Mouse (Mus musculus): ENCODE results near the gene Fut2.
A peak's percentile ranks its signal among the peaks of the same experiment; 100 is the strongest.

Gene Fut2

GRCm38 (mm10) chr7:45702809-45703520 is 36.8 kb upstream of the Fut2 start:
- no peak for DNase-seq (ENCODE audit: extremely low spot score, low spot score)

GRCm38 (mm10) chr7:45702316-45702715 is 36.1 kb upstream of the Fut2 start:
- DNase-seq (ENCODE audit: extremely low spot score, low spot score) = no peak

GRCm38 (mm10) chr7:45701607-45702006 is 35.4 kb upstream of the Fut2 start:
- DNase-seq (ENCODE audit: extremely low spot score, low spot score) = no peak

- no peak for DNase-seq (ENCODE audit: extremely low spot score, low spot score)
Measured at GRCm38 (mm10) chr7:45701072-45701471, 34.9 kb upstream of the Fut2 start.

GRCm38 (mm10) chr7:45700301-45701015 is 34.3 kb upstream of the Fut2 start:
- DNase-seq (ENCODE audit: extremely low spot score, low spot score) = peak; percentile 69

- no peak for DNase-seq (ENCODE audit: extremely low spot score, low spot score)
Measured at GRCm38 (mm10) chr7:45699523-45700141, 33.4 kb upstream of the Fut2 start, which contains the start of gene Car11. Gene Car11 (plus strand): TSS chr7:45699843.

GRCm38 (mm10) chr7:45697894-45698293 is 31.7 kb upstream of the Fut2 start:
- DNase-seq (ENCODE audit: extremely low spot score, low spot score) = no peak

GRCm38 (mm10) chr7:45695098-45695497 is 28.9 kb upstream of the Fut2 start:
- peak; percentile 70 for DNase-seq (ENCODE audit: extremely low spot score, low spot score)

- DNase-seq (ENCODE audit: extremely low spot score, low spot score) = no peak
Measured at GRCm38 (mm10) chr7:45693921-45694591, 27.9 kb upstream of the Fut2 start, which contains the start of gene Sec1. Gene Sec1 (minus strand): TSS chr7:45694402.

- DNase-seq (ENCODE audit: extremely low spot score, low spot score) = no peak
Measured at GRCm38 (mm10) chr7:45692364-45692763, 26.2 kb upstream of the Fut2 start.

- no peak for DNase-seq (ENCODE audit: extremely low spot score, low spot score)
Measured at GRCm38 (mm10) chr7:45689800-45690199, 23.6 kb upstream of the Fut2 start.

GRCm38 (mm10) chr7:45689099-45689498 is 22.9 kb upstream of the Fut2 start:
- DNase-seq (ENCODE audit: extremely low spot score, low spot score) = no peak

- no peak for DNase-seq (ENCODE audit: extremely low spot score, low spot score)
Measured at GRCm38 (mm10) chr7:45686841-45687240, 20.6 kb upstream of the Fut2 start.

GRCm38 (mm10) chr7:45685811-45686210 is 19.6 kb upstream of the Fut2 start:
- no peak for DNase-seq (ENCODE audit: extremely low spot score, low spot score)

GRCm38 (mm10) chr7:45683396-45684050 is 17.3 kb upstream of the Fut2 start, which contains the start of gene Ntn5:
Gene Ntn5 (plus strand): TSS chr7:45684022.
- no peak for DNase-seq (ENCODE audit: extremely low spot score, low spot score)

- DNase-seq (ENCODE audit: extremely low spot score, low spot score) = peak; percentile 94
Measured at GRCm38 (mm10) chr7:45682144-45683126, 16.2 kb upstream of the Fut2 start.

GRCm38 (mm10) chr7:45681046-45681736 is 15.0 kb upstream of the Fut2 start:
- DNase-seq (ENCODE audit: extremely low spot score, low spot score) = no peak

- no peak for DNase-seq (ENCODE audit: extremely low spot score, low spot score)
Measured at GRCm38 (mm10) chr7:45679966-45680621, 13.9 kb upstream of the Fut2 start.

- no peak for DNase-seq (ENCODE audit: extremely low spot score, low spot score)
Measured at GRCm38 (mm10) chr7:45678513-45678912, 12.3 kb upstream of the Fut2 start.

Measured in neural tube, embryonic 10.5 days (tissue).